Mouse (Mus musculus) gastrocnemius, adult 8-10 months (tissue): ENCODE data around the gene Capg. TPM values are rescaled to one million over a fixed set of nuclear protein-coding genes. Genes with fewer than 3 reads are reported as not detected.

Experiments
- DNase-seq, 2 experiments: peaks; one replicate each; pipeline ENCODE4 v3.0.0; 2022; ENCODE audit warnings: low spot score in 2 of 2
- total RNA-seq, 4 experiments: library from RNA; stranded (reverse); gene quantifications; 2 replicates each; pipeline ENCODE4 v1.2.4; 2022

Capg gene
- total RNA-seq = 10 to 100 TPM in 1 of 4 experiments, 1 to 10 TPM in 3; 8.5 to 12.4 (median 9.0) TPM

GRCm38 (mm10) chr6:72544283-72544987, at the start of gene Capg:
Gene Capg (plus strand): TSS chr6:72544391.
- DNase-seq = peak in 1 of 2 experiments; percentile 46

DNA sequence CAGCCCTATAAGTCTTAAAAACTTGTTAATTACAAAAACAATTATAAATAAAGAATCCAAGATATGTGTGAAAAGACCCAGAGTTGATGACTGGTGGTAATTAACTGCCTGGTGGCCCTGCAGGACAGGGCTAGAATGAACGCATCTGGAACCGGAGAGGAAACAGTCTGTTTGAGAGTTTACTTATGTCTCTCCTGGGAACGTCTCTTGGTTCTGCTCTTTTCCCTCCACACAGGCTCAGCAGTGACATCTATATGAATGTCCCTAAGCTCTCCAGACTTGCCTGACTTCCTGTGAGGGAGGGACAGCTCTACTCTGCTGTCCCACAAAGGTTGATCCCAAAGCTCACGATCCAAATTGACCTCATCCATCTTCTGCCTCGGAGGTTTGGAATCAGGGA, 45.2 kb upstream of the Capg start:
- no peak for DNase-seq

GRCm38 (mm10) chr6:72503309-72503708, 40.9 kb upstream of the Capg start:
- no peak for DNase-seq

DNA sequence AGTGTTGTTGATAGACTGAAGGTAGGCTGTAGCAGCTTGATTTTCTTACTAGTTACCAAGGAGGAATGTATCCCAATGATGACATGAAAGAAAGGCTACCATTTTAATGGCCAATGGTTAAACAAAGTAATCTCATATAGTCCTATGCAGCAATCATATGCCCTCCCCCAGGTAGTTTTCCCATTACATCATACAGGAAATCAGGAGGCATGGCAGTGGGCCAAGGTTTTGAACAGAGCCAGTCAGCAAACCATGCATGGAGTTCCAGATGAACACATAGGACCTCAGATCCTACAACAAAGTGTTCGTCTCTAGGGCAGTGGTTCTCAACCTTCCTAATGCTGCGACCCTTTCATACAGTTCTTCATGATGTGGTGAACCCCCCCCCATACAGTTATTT, 40.3 kb upstream of the Capg start:
- DNase-seq = no peak

- DNase-seq = no peak
Observed at GRCm38 (mm10) chr6:72506104-72506503, 38.1 kb upstream of the Capg start.

DNA sequence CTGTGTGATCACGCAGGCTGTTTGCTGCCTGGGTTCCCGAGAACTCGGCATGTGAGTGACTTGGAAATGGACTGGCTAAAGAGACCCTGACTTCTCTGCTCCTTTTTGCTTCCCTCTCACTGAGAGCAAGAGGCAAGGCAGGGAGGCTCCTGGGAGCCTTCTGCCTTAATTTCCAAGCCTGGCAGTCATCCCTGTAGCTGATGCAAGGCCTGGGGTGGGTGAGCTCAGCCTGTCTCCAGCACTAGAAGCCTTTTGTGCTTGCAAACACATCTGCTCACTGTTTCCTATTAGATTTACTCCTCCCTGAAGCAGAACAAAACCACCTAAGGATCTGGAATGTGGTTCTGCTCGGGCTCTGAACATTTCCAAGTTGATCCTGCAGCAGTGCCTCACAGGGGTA, 35.6 kb upstream of the Capg start:
- DNase-seq = peak in 1 of 2 experiments; percentile 24

DNA sequence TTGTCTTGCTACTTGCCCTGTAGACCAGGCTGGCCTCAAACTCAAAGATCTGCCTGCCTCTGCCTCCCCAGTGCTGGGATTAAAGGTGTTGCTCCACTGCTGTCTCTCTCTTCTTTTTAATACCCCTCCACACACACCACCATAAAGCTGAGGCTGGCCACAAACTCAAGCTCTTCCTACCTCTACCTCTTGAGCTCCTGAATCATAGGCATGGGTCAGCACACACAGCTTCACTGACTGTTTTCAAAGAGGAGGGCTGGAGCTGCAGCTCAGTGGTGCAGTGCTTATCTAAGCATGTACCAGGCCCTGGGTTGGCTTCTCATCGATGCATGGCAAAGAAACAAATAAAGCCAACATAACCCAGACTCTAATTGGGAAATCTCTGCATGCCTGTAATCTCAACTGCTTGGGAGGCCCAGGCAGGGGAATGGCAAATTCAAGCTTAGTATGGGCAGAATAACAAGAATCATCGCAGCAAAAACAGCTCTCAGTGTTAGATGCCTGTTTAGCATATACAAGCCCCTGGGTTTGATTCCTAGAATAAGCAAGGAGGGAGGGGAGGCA, 34.2 kb upstream of the Capg start:
- DNase-seq = no peak

DNA sequence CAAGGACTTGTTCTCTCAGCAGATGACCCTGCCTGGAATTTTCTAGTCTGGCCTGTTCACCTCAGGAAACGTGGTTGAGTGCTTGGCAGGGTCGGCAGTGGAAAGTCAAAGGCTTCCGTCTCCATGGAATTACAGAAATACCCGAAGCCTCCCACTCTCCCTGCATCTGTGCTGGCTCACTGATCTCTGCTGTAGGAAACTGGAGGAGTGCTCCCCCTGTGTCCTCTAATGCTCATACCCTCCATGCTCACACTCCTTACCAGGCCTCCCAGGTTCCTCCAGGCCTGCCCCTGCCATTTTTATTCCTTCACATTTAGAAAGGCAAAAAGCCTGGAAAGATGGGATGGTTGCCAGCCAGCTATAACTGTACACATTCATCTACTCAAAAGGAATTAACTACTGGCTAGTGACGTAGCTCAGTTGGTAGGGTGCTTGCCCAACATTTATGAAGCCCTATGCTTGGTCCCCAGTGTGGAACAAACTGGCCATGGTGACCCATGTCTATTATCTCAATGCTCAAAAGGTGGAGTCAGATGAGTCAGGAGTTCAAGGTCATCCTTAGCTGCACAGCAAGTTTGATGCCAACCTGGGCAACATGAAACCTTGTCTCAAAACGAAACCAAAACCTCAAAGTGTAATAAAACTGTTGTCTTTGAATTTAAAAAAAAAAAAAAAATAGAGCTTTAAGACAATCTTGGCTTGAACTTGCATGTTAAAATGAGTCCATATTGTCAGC, 33.3 kb upstream of the Capg start:
- DNase-seq = no peak

GRCm38 (mm10) chr6:72512386-72513070, 31.7 kb upstream of the Capg start:
- DNase-seq = peak; percentile 75 to 81

DNA sequence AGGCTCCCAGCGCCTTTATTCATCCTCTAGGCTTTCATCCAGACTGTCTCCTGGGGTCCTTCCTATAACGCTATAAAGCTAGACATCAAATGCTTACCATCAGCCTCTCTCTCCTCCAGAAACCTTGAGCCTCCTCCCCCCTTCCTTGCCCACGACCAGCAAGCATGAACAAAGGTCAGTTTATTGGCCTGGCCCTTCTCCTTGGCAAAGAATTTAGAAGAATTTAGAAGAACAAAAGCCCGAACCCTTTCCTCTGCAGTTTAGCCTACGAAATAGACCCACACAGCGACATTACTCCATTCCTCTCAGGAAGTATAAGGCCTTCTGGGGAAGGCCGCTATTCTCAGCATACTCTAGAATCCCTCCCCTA, 31.1 kb upstream of the Capg start:
- no peak for DNase-seq

- no peak for DNase-seq
Observed at GRCm38 (mm10) chr6:72515644-72516043, 28.5 kb upstream of the Capg start.

DNA sequence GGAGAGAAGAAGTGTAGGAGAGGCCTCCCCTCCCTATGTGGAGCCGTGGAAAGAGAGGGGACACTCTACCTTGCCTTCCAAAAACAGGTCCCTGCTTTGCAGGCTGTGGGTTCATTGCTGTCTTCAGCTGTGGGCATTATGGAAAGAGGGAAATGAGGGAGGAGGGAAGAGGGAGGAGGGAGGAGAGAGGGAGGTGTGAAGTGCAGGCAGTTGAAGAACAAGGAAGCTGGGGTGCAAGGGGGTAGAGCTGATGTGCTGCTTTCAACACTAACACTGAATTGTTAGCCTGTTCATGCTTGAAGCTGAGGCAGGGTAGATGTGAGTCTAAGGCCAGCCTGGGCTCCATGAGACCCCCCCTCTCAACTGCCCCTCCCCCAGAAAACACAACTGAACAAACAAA, 25.3 kb upstream of the Capg start:
- DNase-seq = no peak

- no peak for DNase-seq
Observed at GRCm38 (mm10) chr6:72519303-72519702, 24.9 kb upstream of the Capg start.

- peak in 1 of 2 experiments; percentile 32 for DNase-seq
Observed at GRCm38 (mm10) chr6:72519892-72520663, 24.1 kb upstream of the Capg start.

GRCm38 (mm10) chr6:72520904-72521303, 23.3 kb upstream of the Capg start:
- no peak for DNase-seq

DNA sequence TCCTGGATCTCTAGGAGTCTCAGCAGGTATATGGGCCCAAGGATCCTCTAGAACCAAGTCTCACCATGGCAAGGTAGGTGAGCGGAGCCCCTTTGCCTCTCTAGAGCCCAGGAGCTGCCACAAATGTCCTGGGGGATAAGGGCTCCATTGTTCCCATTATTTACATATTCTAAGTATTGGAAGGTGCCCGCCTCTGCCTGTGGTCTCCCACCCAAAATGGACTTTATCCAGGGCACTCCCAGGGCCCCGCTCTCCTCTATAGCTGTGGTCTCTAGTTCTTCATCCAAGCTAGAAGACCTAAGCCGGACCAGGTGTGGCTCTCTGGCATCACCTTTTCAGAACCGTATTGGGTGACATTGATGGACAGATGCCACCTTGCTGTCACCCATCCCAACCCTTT, 22.6 kb upstream of the Capg start, which contains the start of gene Sh2d6:
TSS of gene Sh2d6 (minus strand) at position 101 of the 400 bp plus-strand sequence.
- no peak for DNase-seq

- no peak for DNase-seq
Observed at GRCm38 (mm10) chr6:72522288-72522687, 21.9 kb upstream of the Capg start.

GRCm38 (mm10) chr6:72523222-72523621, 21.0 kb upstream of the Capg start:
- DNase-seq = no peak

GRCm38 (mm10) chr6:72524160-72524559, 20.0 kb upstream of the Capg start:
- no peak for DNase-seq

GRCm38 (mm10) chr6:72527070-72527469, 17.1 kb upstream of the Capg start:
- DNase-seq = no peak
